Mouse (Mus musculus) c-Kit-positive CD71-positive TER-119-negative erythroid progenitor cells, embryonic 14.5 days (primary cell): ENCODE results near the gene Flt3.

Experiments
- DNase-seq: peaks from one replicate; pipeline ENCODE4 v3.0.0-alpha.2; 2013; ENCODE audit warnings: low read depth

The Flt3 gene

DNA sequence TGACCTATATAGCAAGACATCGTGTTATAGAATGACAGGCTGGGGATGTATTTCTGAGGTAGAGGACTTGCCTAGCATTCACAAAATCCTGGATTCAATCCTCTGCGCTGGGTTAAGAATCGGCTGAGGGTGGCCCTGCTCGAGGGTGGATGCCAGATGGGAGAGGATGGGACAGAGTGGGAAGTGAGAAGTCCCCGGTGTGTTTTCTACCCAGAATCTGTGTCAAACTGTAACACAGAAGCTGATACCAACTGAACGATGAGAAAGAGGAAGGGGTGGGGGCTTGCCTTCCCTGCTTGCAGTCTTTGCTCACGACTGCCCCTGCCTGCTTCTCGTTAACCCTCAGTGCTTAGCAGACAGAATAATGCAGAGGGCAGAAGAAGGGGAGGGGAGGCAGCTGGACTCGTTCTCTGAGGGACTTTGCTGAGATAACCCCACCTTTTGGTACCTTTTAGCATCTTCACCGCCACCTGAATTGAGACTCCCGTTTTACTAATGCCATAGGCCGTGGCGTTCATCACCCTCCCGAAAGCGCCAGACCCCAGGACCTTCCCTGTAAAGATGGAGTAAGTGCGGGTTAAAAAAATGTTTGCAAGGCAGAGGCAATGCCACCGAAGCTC lies 46.0 kb downstream of the Flt3 start:
- no peak for DNase-seq

GRCm38 (mm10) chr5:147351931-147352330 lies 48.4 kb downstream of the Flt3 start:
- DNase-seq = no peak

DNA sequence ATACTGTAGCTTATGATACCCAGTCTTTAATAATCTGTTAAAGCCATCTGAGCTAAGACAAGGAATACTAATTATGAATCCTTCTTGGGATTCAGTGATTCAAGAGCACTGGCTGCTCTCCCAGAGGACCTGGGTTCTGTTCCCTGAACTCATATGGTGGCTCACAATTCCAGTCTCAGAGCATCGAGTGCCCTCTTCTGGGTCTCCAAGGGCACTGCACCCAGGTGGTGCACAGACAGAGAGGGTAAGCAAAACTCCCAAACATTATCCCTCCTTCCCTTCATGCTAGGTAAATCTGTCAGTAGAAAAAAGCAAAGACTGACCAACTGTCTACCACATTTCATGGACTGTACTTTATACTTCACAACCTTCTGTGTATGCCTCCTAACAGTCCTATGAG lies 54.3 kb downstream of the Flt3 start:
- no peak for DNase-seq

GRCm38 (mm10) chr5:147343904-147344303 lies 56.4 kb downstream of the Flt3 start:
- DNase-seq = no peak

- no peak for DNase-seq
Measured at GRCm38 (mm10) chr5:147342901-147343300, 57.4 kb downstream of the Flt3 start.

GRCm38 (mm10) chr5:147340741-147341414 lies 59.4 kb downstream of the Flt3 start:
- DNase-seq = no peak

GRCm38 (mm10) chr5:147339560-147339959 lies 60.7 kb downstream of the Flt3 start:
- DNase-seq = no peak

- DNase-seq = no peak
Measured at GRCm38 (mm10) chr5:147338967-147339366, 61.3 kb downstream of the Flt3 start.

- no peak for DNase-seq
Measured at GRCm38 (mm10) chr5:147332711-147333110, 67.6 kb downstream of the Flt3 start.

GRCm38 (mm10) chr5:147331547-147331946 lies 68.7 kb downstream of the Flt3 start:
- peak; percentile 36 for DNase-seq

- no peak for DNase-seq
Measured at GRCm38 (mm10) chr5:147329946-147330345, 70.3 kb downstream of the Flt3 start.

DNA sequence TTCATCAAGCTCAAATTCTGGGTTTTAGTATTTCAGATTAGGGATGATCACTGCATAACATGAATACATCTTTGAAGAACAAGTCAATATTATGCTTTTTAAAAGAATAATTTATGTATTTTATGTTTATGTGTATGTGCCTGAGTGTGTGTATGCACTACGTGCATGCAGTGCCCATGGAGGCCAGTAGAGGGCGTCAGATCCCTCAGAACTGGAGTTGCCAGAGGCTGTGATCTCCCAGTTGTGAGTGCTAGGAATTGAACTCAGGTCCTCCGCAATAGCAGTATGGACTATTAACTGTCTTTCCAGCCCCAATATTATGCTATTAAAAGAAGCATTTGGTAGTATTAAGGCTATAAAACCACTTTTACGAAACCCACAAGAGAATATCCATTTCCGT lies 72.7 kb downstream of the Flt3 start:
- DNase-seq = no peak

DNA sequence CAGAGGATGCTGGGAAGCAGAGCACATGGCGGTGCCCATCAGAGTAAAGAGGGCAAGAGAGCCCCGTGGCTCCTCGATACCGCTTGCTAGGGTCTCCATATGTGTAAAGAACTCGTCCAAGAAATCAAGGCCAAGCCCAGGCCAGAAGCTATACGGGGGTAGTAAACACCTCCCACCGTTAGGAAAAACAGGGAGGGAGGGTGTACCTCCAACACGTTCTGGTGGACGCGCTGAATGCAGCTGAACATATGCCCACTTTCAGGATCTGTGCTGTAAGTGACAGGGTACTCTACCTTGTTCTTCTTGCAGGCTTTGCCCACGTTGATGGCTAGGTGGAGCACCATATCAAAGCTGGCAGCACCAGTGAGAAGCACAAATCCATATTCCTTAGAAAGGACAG lies 74.4 kb downstream of the Flt3 start:
- DNase-seq = no peak

- peak; percentile 56 for DNase-seq
Measured at GRCm38 (mm10) chr5:147323237-147323917, 76.9 kb downstream of the Flt3 start.

- no peak for DNase-seq
Measured at GRCm38 (mm10) chr5:147322183-147322582, 78.1 kb downstream of the Flt3 start, which contains the start of gene Urad. TSS of gene Urad (minus strand) at chr5:147322440.

- DNase-seq = peak; percentile 31
Measured at GRCm38 (mm10) chr5:147319653-147320052, 80.6 kb downstream of the Flt3 start.

DNA sequence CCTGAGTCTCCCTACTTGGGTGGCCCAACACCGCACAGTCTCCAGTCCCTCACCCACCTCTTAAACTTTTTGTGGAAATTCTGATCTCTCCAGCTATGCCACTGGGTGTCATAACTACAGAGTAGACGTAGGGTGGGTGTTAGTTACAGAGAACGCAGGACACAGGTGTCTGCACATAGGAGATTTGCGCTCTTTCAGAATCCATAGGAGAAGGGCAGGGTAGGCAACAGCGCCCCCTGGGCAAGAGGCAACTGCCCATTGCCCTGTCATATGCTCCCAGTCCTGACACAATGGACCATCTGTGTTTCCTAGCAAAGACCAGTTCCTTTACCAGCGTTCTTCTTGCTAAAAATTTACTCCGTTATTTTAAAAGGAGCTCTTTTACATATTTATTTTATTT lies 82.3 kb downstream of the Flt3 start:
- no peak for DNase-seq

DNA sequence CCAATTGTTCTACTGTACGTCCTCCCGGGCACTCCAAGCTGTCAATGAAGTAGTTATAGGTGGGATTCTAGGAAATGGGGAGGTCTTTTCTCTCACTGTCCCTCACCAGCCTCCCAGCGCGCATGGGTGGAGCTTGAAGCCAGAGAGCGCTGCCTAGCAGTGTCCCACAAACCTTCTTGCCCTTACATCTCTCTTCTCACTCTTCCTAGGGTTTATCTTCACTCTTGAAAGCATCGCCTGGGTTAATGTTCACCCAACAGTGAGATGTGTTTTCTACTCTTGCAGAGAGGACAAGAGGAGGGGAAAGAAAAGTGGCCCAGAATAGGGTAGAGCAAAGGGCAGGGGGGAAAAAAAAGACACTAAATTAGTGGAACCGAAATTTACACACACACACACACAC lies 83.0 kb downstream of the Flt3 start:
- no peak for DNase-seq

GRCm38 (mm10) chr5:147315432-147316075 lies 84.7 kb downstream of the Flt3 start:
- no peak for DNase-seq

DNA sequence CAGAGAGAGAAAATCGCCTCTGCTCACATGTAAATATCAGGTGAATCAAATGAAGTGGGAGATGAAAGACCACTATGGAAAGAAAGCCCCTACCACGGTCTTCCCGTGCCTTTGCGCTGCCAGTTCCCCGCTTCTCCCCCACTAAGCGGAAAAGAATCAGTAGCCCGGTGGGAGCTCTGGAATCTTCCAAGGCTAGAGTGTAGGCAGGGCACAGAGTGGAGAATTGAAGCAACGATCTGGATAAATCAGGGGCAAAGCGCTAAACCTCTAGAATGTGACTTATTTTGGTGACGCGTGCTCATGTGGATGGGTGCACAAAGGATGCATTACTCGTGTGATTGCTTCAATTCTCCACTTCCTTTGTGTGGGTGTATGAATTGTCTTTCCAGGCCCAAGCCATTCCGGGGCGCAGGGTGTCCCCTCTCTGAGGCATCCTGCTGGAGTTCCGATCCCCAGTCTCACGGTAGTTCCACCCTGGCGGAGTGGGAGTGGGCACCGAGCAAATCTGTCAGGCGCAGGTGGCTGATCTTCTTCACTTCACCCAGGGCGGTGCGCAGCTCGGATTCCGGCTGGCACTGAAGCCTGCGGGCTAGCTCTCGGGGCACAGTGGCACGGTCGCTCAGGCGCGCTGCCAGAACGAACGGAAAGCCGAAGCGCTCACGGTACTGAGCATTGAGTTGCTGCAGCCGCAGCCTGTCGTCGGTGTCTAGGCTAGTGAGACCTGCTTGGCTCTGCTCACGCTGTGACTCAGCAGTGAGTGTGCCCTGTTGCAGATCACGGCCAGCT lies 85.5 kb downstream of the Flt3 start:
- DNase-seq = no peak

- DNase-seq = no peak
Measured at GRCm38 (mm10) chr5:147312830-147313685, 87.2 kb downstream of the Flt3 start.
